Mouse (Mus musculus): Measurements from ENCODE around the gene Ppfia2. TPM values are rescaled to one million over a fixed set of nuclear protein-coding genes. Genes with fewer than 3 reads are reported as not detected.
A peak's percentile ranks its signal among the peaks of the same experiment; 100 is the strongest.

Gene Ppfia2
- 1 to 10 TPM; 3.9 to 7.3 TPM for total RNA-seq (2021)
- polyA plus RNA-seq (2012; rRNA removed): 0.18 and 0.25 TPM in 2 replicates
- long read RNA-seq: 0 reads

DNA sequence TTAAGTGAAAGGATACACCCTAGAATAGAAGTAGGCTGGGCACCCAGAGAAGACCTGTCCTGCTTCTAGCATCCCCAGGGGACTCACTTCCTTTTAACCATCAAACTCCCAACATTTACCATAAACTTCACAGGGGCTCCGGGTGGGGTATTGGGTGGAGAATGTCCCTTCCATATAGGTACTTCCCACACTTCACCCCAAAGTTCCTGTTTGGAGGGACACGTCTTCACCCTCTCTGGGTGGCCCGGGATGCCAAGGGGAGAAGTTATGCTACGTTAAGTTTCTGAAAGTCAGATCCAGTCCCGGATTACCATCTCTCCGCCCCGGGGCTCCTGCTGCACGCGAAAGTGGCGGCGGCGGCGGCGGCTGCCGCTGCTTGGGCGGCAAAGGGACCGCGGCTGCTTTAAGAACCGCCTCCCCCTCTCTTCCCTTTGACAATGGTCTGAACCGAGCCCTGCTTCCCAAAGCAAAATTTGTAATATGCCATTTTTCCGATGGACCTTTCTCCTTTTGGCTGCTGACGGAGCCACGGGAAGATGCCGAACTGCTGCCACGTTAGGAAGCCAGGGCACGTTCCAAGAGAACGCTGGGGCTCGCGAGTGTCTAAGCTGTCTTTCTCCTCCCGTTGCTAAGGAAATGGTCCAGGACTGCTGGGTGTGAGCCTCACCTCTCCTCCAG, at the start of gene Ppfia2:
Gene Ppfia2, plus strand, starts transcription at position 485 of the 678 bp plus-strand sequence.
- DNase-seq: peak; percentile 27

DNA sequence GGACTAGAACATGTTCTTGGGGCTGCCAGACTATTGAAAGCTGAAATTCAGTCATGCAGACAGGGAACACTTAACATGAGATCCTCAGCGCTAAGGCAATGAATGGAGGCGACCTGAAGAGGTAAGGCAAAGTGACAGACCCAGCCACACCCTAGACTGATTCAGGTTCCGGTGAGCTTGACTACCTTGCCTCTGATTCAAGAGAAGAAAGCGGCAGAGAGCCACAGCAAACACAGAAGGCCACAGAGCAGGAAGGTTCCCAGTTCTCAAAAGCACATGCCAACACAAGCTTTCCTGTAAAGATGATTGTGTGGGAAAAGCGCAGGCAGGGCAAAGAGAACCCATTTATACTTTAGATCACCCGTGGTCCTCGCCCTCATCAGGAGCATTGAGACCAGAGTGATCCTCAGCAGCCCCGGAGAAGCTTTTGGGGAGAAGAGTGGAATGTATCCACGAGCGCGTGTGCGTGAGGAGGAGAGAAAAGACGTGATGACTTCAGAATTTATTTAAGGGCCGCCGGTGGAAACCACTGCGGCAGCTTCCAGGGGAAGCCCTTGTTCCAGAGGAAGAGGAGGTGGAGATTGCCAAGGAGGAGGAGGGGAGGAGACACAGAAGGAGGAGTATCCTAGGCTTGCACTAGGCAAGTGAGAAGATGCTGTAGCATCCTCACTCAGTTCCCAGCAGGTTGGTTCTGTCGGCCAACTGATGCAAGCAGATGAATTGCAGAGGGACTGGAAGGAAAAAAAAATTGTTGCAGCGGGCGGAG, 1.0 kb upstream of the Ppfia2 start:
- DNase-seq: peak; percentile 17

DNA sequence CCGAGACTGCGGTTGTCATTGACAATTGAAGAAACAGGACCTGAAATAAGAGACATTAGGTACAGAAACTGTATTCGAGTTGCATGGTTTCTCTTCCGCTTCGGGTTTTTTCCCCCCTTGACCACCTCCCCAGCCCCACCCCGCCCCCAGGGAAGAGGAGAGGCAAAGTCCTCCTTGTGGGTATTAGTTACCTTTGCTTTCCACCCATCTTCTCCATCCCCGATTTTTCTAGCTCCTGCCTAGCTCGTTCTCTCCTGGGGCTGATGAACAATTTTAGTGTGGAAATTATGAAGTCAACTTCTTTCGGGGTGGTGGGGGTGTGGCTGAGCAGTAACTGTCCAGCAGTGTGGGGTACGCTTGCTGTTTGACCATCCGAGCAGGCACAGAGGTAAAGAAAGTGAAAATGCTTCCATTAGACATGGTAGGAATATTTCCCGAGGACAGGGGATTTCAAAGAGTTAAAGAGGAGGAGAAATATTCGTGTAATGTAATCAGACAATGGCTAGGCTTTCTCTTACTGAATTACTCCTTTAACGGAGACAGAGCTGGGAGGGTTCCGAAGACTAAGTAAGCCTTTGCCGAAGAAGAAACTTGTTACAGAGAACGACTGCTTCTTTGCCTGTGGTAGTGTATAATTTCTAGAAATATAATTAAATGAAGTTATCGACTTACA, 530 bp downstream of the Ppfia2 start:
- peak; percentile 1 for DNase-seq

DNA sequence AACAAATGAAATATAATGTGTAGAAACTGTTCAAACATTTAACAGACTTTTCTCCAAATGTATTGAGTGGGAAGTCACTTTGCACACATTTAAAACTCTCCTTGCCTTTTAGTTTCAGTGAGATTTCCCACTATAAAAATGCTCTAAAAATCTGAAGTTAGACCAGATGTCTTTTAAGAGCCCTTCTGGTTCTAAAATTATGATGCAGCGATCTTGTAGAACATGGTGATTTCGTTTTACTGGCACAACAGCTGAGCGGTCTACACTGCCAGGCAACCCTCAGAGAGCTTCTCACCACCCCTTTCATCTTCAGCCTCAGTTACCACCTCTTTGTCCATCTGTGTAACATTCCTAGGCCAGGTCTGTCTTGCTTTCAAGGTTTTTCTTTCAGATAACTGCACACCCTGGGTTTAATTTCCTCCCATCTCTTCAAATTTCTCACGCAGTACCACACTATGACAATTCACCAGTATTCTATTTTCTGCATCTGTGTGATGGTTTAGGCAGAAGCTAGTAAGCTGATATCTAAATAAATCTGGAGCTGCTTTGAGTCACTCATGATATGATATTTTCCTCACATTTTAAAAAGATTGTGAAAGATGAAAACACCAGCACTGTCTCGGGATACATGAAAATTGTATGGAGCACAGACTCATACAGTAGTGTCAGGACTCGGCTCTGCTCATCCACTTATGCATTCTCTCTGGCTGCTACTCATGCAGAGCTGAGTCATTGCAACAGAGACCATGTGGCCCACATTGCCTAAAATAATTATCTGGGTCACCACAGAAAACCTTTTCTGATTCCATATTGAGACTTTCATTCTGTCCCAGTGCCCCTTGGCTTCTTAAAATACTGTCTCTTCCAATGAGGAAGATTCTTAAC, 39.4 kb downstream of the Ppfia2 start:
- no peak for DNase-seq

DNA sequence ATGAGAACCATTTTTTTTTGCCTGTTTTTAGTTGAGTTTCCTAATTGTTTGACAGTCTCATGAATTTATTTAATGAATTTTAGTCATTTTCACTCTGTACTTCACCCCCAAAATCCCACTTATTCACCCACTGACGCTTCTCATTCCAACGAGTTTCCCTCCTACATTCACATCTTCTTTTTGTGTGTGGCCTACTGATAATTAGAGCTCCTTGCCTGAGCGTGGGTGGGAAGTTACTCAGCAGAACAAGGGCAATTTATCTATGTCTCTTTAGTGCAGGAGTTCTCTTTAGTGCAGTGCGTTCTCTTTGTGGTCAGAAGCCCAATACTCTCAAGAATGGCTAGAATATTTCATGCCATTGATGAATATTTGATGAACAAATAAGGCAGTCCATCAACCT, 95.9 kb downstream of the Ppfia2 start:
- DNase-seq: no peak

DNA sequence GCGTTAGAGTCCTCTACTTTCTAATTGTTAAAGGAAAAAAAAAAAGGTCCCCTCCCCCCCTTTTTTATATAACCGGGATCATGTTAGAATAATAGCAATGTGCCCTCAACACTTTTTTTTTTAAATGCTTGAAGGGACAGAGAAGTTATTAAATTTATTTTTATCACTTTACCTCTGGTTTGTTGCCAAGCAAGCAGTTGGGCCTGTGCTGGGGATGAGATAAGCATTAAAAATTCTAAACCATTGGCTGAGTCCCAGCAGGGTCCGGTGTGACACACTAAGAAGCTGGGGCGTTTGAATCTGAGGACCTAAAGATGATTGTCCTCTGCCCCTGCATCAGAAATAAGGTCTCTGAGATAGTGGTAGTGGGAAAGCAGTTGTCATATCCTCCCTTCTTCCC, 114.9 kb downstream of the Ppfia2 start:
- DNase-seq: no peak

DNA sequence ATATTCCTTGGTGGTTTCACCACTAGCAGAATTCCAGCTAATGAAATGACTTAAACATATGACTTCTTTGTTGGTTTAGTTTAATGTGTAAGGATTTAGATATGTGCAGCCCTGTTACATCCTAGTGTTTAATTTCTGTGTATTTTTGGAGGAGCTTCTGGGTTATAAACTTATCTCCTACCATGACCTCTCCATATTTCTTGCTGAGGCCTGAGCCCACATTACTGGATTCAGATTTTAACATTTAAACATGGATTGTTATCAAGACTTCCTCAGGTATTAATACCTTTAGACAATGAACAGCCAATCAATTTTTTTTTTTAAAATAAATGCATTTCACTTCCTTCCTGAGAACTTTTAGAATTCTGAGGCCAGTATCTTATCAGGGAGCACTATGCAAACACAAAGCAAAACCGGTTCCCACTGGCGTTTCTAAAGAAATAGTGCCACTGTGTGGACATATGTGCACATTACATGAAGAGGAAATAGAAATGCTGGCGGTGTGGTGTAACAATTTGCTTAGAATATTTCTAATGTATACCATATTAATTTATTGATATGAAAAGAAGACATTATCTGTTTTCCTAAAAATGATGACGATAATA, 115.4 kb downstream of the Ppfia2 start:
- DNase-seq: peak; percentile 9

DNA sequence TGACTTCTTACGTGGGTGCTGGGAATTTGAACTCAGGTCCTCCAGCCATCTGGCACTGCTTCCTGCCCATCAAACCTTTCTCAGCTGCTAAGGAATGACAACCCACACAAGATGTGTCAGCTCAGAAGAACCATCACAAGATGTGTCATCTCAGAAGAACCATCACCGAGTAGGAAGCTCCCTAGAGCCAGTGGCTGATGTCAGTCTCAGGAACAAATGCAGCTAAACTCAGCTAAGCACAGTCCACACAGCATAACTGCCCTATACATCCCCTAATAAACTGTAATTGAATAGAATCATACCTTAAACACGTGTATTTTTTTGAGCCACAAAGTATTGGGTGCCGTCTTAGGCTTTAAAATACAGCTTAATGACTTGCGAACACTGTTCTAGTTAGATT, 117.7 kb downstream of the Ppfia2 start:
- DNase-seq: no peak

DNA sequence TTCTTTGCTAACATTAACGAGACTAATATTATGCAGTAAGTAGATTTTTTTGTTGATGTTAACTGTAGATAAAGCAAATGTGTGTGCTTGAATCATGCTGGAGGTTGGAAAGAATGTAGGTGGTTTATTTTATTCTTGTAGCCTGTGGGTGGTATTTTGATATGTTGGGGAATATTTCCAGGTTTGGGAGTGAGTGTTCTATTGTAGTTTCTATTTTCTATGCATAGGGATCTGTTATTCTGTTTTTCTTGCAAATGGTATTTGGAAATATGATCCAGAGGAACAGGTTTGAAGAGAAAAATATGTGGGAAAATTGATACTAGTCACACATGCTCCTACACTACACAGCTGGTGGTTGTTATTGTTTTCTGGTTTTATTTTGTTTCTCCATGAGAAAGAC, 120.8 kb downstream of the Ppfia2 start:
- DNase-seq: no peak

DNA sequence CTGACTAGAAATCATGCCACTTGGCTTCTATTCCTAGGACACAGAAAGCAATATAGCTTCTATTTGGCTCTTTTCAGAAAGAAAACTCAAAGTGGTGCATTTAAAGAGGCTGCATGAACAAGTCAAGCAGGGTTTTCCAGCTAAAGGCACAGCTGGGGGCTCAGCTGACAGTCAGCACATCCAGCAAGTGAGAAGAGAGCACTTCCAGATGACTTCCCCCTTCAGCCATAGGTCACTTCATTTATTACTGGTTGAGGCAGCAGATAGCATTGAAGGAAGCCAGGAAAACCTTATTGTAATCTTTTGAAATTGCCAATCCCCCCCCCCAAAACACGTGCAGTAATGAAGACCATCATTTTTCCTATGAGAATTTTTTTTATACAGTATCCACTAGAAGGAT, 126.8 kb downstream of the Ppfia2 start:
- DNase-seq: no peak

DNA sequence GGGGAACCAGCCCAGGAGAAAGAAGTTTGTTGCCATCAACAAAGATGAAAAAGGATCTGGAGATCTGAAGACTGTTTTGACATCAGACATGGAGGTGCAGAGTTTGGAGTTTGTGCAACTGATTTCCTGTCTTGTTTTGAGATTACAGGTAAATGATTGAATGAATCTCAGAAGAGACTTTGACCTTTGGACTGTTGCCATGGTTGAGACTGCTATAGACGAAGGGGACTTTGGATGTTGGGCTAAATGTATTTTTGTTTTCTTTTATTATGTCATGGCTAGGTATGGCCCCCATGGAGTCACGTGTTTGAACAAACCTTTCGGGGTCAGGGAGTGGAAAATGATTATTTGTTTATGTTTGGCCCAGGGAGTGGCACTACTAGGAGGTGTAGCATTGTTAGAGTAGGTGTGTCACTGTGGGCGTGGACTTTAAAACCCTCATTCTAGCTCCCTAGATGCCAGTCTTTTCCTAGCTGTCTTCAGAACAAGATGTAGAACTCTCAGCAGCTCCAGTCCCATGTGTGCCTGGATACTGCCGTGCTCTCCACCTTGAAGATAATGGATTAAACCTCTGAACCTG, 133.3 kb downstream of the Ppfia2 start:
- no peak for DNase-seq

DNA sequence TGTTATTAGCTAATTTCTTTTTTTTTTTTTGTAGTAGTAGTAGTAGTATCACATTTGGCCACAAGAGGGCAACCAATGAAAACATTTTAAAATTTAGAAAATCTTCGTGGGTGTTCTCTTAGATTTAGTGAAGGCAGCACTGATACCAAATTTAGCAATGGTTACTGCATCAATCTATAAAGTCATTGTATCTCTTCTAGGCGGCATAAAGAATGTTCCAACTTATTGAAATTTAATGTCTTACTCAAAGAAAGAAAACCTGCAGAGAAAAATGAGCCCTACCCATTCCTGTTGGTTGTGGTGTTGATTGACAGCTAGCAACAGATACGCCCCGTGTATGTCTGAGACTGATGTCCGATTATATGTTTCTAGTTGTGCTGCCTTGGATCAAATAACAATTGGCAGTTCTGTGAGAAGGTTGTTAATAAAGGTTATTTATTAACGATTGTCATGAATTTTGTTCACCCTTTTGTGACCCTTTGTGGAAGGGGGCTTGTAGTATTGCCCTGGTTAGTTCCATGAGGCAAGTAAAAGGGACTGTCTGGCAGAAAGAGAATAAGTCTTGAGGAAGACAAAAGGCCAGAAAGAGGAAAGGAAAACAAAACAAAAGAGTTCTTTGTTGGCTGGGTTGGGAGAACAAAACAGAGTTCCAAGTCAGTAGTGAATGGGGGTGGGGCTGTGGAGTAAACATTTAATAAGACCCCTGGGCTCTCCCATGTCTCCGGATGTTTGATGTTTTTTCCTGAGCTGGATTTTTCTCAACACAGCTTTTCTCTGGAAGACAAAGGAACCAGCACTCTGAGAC, 139.2 kb downstream of the Ppfia2 start:
- DNase-seq: no peak

DNA sequence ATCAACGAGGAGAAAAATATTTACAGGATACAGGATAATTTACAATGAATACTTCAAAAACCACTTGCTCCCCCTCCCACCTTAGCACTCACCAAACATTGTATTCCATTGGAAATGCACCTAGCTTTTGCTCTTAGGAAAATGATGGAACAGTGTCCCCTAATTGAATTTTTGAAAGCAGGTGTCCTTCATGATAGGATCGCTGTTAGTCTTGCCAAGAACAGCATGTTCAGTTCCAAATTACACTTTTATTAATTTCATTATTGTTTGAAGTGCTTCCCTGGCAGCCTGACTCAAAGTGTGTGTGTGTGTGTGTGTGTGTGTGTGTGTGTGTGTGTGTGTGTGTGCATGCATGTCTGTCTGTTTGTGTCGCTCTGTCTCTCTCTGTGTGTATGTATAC, 140.1 kb downstream of the Ppfia2 start:
- DNase-seq: no peak

DNA sequence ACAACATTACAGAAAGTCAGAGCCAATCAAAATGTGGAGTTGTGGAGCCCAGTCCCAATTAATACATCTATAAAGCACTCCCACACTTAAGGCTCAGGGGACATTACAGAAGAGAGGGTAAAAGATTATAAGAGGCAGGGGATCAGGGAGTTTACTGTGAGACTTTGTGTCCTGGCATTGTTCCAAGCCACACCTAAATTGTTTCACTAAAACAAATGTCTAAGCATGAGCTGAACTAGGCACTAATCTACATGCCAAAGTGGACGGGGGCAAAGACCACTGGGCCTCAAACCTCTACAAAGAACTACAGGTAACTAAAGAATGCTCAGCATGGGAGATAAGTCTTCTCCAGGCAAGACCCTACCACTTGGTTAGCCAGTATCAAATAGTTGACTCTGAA, 148.1 kb downstream of the Ppfia2 start:
- no peak for DNase-seq

DNA sequence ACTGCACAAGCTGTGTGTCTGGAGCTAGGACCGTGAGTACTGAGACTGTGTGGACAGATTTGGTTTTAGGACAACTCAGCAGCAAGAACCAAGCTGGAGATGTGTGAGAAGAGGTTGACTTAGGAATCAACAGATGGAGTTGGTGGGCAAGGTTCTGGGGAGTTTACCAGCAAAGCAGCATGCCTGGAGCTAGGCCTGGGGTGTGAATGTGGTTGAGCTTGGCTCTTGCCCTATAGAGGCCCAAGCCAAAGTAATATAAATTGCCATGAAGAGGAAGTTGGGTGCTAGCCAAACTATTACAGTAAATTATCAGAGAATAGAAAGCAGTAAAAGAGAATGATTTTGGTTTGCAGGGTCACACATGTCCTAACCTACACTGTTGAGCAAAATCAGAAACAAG, 150.8 kb downstream of the Ppfia2 start:
- no peak for DNase-seq

DNA sequence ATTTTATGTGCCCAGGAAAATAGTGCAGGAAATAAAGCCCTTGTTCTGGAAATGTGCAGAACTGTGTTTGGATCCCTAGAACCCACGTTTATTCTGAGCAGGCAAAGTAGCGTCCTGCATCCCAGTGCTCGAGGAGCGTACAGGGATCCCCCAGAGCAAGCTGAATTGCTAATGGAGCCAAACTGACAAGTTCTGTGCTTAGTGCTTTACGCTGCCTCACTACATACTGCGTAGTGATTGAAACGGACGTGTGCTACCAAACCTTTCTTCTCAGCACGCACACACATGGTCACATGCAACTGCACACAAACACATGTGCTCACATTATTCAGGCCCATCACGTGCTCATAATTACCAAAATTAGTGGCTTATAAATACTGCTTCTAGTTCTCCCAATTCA, 153.2 kb downstream of the Ppfia2 start:
- DNase-seq: no peak

DNA sequence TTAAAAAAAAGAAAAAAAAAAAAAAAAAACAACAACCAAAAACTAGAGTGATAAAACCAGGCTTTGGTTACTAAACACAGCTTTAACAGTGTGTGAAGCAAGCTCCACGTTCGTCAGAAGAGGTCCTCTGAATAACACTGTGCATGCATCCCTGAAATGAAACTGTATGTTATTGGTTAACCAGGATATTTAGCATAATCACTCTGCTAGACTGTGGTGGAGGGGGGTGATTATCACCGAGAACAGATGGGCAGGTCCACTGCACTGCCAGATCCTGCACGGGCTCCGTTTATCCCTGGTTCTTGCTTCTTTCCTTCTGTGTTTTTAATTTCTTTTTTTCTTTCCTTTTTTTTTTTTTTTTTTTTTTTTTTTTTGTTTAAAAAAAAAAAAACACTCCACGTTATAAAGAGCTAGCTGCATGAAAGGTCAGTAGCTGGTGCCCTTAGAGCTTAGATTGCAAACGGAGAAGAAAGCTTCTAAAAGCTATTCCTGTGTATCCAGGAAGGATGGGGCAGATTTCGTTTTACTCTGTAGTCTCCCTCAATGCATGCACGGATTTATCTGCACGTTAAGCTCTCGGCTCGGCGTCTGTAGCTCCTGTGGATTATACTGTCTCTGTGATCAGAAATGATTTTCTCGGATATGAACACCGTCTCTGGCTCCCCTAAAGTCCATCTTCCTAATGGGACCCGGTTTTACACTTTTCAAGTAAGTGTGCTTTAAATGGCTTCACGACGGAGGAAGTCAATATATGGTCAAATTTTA, 162.2 kb downstream of the Ppfia2 start:
- DNase-seq: no peak

DNA sequence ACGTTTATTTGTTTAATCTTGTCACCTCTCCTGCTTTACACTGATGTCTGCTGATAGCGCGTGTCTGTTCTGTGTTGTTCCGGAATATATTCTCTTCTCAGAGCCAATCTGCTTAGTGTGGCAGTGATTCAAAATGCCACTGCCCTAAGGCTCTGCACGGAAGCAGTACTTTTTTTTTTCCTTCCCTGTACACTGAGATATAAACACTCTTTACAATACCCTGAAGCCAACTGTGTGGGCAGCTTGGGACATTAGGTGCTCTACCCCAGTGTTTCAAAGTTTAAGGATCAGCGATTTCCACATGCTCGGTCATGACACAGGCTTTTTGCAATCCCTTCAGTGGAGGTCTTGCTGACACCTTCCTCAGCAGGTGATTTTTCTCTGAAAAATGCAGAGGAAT, 163.8 kb downstream of the Ppfia2 start:
- no peak for DNase-seq

DNA sequence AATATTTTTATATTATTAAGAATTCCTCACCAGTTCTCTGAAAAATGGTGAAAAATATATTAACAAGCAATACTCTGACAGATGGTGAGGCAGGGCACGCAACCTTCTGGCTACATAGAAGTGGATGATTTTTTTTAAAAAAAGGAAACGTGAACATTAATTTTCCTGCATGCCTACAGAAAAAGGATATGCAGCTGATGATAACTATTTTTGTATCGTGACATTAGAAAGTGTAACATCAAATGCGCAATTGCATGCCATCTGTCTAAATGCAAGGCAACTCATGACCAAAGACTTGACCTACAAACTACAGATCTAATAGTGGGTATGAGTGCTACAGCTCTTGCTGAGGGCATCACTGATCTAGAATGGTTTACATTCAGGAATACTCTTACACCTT, 182.1 kb downstream of the Ppfia2 start:
- DNase-seq: no peak

DNA sequence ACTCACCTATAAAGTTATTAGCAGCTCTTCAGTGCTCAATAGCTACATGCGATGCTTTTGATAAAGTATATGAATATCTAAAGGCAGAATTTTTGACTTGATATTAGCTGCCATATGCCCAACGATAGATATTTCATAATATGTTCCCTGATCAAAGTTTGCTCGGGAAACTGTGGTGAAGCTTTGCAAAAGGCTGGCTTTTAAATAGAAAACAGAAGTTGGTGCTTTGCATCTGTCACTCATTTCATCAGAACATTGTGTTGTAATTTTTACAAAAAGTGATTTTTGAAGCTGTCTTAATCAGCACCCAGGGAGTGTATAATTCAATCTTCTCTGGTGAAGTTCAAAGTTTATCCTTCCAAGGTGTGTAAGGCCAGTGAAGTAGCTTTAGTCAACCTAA, 195.1 kb downstream of the Ppfia2 start:
- DNase-seq: no peak
